Mouse (Mus musculus) cortical plate, adult 2 months (tissue): ENCODE measurements around the gene Kcns1.

Experiments
- CTCF ChIP-seq: fragments of 200-500 bp; IDR thresholded peaks from 2 replicates; pipeline ENCODE4 v1.5.1; 2011; ENCODE audit warnings: mild to moderate bottlenecking, control low read depth, low read length; ENCODE audit not compliant: insufficient read depth; ENCODE audit errors: extremely low read depth
- POLR2A ChIP-seq: fragments of 200-500 bp; IDR thresholded peaks from 2 replicates; pipeline ENCODE4 v1.6.1; 2011; ENCODE audit warnings: mild to moderate bottlenecking, low read length, control low read depth; ENCODE audit not compliant: insufficient read depth; ENCODE audit errors: extremely low read depth

DNA sequence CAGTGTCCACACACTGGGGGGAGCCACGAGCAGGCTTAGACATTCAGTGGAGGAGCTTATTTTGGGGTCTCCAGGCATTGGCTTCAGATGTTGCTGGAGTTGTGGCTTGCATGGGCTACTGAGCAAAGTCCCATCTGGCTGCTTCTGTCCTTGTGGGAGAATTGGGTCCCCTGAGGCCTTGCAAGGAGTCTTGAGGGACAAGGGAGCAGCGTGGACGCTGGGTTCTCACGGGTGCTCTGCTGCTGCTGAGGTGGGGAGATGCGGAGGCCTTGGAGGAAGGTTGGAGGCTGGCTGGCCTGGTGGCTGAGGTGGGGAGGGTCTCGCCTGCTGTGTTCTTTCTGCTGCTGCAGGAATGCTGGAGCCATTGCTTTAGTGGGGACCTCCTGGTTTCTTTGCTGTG is 56.9 kb downstream of the Kcns1 start:
- TF ChIP-seq CTCF (no peak), POLR2A (no peak)
